Mouse (Mus musculus): ENCODE results near the gene Tmem110. TPM values are rescaled to one million over a fixed set of nuclear protein-coding genes. Genes with fewer than 3 reads are reported as not detected.

Tmem110 gene
- polyA plus RNA-seq, 1 experiment from 2014 or later: 19.6 TPM

- no peak overlapping the region for H3K4me3 ChIP-seq (ENCODE audit: low read length)
- WGBS: 91% methylated on average over 3 of the region's 3 CpGs
- no peak for ATAC-seq
- H3K9me3 ChIP-seq (ENCODE audit: control insufficient read depth, low read length): no peaks in the 10 kb centered on the region
- H3K27ac ChIP-seq (ENCODE audit: low read depth, low read length): no peak overlapping the region
- H3K4me2 ChIP-seq (ENCODE audit: low read length): no peak overlapping the region
- H3K27me3 ChIP-seq (replicated peaks; ENCODE audit: control insufficient read depth, insufficient read depth, low read length): no peaks in the 10 kb centered on the region
- no peak overlapping the region for H3K9ac ChIP-seq (ENCODE audit: low read depth, low read length)
- H3K36me3 ChIP-seq (ENCODE audit: control insufficient read depth, insufficient read depth, low read length): no peaks in the 10 kb centered on the region; the same call in 1 of the 2 replicates
- no peaks in the 10 kb centered on the region for H3K4me1 ChIP-seq (ENCODE audit: control insufficient read depth, insufficient read depth, low read depth, low read length)
Observed at GRCm38 (mm10) chr14:30881718-30882108, 56.3 kb downstream of the Tmem110 start.

- no peak overlapping the region for H3K4me2 ChIP-seq (ENCODE audit: low read length)
- 20% methylated on average over 3 of the region's 3 CpGs for WGBS
Observed at GRCm38 (mm10) chr14:30885298-30885697, 59.9 kb downstream of the Tmem110 start.

GRCm38 (mm10) chr14:30886204-30886603 is 60.8 kb downstream of the Tmem110 start, which contains the start of gene Itih4:
Gene Itih4, plus strand, starts transcription at chr14:30886476.
- Histone ChIP-seq H3K4me2 (ENCODE audit: low read length) (no peak within 1 kb of the TSS), H3K27me3 (replicated peaks; ENCODE audit: control insufficient read depth, insufficient read depth, low read length) (no peaks in the 10 kb centered on the region), H3K4me3 (ENCODE audit: low read length) (no peak within 1 kb of the TSS), H3K36me3 (ENCODE audit: control insufficient read depth, insufficient read depth, low read length) (no peaks in the 10 kb centered on the region), H3K27ac (ENCODE audit: low read depth, low read length) (no peak within 1 kb of the TSS), H3K9ac (ENCODE audit: low read depth, low read length) (no peak within 1 kb of the TSS), H3K9me3 (ENCODE audit: control insufficient read depth, low read length) (no peaks in the 10 kb centered on the region), H3K4me1 (ENCODE audit: control insufficient read depth, insufficient read depth, low read depth, low read length) (no peaks in the 10 kb centered on the region)
- no peak for ATAC-seq
- 90% methylated on average over 3 of the region's 3 CpGs for WGBS

More at GRCm38 (mm10) chr14:30885298-30885697, 59.9 kb downstream of the Tmem110 start:
- Histone ChIP-seq H3K27me3 (replicated peaks; ENCODE audit: control insufficient read depth, insufficient read depth, low read length) (no peaks in the 10 kb centered on the region), H3K27ac (ENCODE audit: low read depth, low read length) (no peak overlapping the region), H3K4me3 (ENCODE audit: low read length) (no peak overlapping the region), H3K36me3 (ENCODE audit: control insufficient read depth, insufficient read depth, low read length) (no peaks in the 10 kb centered on the region; the same call in 1 of the 2 replicates), H3K9me3 (ENCODE audit: control insufficient read depth, low read length) (no peaks in the 10 kb centered on the region), H3K9ac (ENCODE audit: low read depth, low read length) (no peak overlapping the region), H3K4me1 (ENCODE audit: control insufficient read depth, insufficient read depth, low read depth, low read length) (no peaks in the 10 kb centered on the region)
- ATAC-seq: no peak

GRCm38 (mm10) chr14:30888271-30888732 is 62.9 kb downstream of the Tmem110 start:
- Histone ChIP-seq H3K27ac (ENCODE audit: low read depth, low read length) (no peak overlapping the region), H3K4me2 (ENCODE audit: low read length) (no peak overlapping the region), H3K9me3 (ENCODE audit: control insufficient read depth, low read length) (no peaks in the 10 kb centered on the region), H3K4me3 (ENCODE audit: low read length) (no peak overlapping the region), H3K27me3 (replicated peaks; ENCODE audit: control insufficient read depth, insufficient read depth, low read length) (no peaks in the 10 kb centered on the region), H3K36me3 (ENCODE audit: control insufficient read depth, insufficient read depth, low read length) (no peaks in the 10 kb centered on the region), H3K4me1 (ENCODE audit: control insufficient read depth, insufficient read depth, low read depth, low read length) (no peaks in the 10 kb centered on the region), H3K9ac (ENCODE audit: low read depth, low read length) (no peak overlapping the region)
- WGBS: 20% methylated on average over 9 of the region's 9 CpGs
- ATAC-seq: no peak

GRCm38 (mm10) chr14:30899972-30900371 is 74.6 kb downstream of the Tmem110 start:
- H3K36me3 ChIP-seq (ENCODE audit: control insufficient read depth, insufficient read depth, low read length): no peaks in the 10 kb centered on the region
- H3K4me3 ChIP-seq (ENCODE audit: low read length): no peak overlapping the region
- H3K9me3 ChIP-seq (ENCODE audit: control insufficient read depth, low read length): no peaks in the 10 kb centered on the region
- H3K27ac ChIP-seq (ENCODE audit: low read depth, low read length): no peak overlapping the region
- no peaks in the 10 kb centered on the region for H3K27me3 ChIP-seq (replicated peaks; ENCODE audit: control insufficient read depth, insufficient read depth, low read length)
- no peak for ATAC-seq
- no peak overlapping the region for H3K4me2 ChIP-seq (ENCODE audit: low read length)
- WGBS: 11% methylated on average over 3 of the region's 3 CpGs
- H3K4me1 ChIP-seq (ENCODE audit: control insufficient read depth, insufficient read depth, low read depth, low read length): no peaks in the 10 kb centered on the region
- H3K9ac ChIP-seq (ENCODE audit: low read depth, low read length): no peak overlapping the region

GRCm38 (mm10) chr14:30902628-30903027 is 77.2 kb downstream of the Tmem110 start:
- H3K4me2 ChIP-seq (ENCODE audit: low read length): no peak overlapping the region
- no peak overlapping the region for H3K4me3 ChIP-seq (ENCODE audit: low read length)
- H3K27ac ChIP-seq (ENCODE audit: low read depth, low read length): no peak overlapping the region
- no peaks in the 10 kb centered on the region for H3K4me1 ChIP-seq (ENCODE audit: control insufficient read depth, insufficient read depth, low read depth, low read length)
- no peaks in the 10 kb centered on the region for H3K9me3 ChIP-seq (ENCODE audit: control insufficient read depth, low read length)
- H3K9ac ChIP-seq (ENCODE audit: low read depth, low read length): no peak overlapping the region
- no peaks in the 10 kb centered on the region for H3K27me3 ChIP-seq (replicated peaks; ENCODE audit: control insufficient read depth, insufficient read depth, low read length)
- 91% methylated on average over 5 of the region's 5 CpGs for WGBS
- H3K36me3 ChIP-seq (ENCODE audit: control insufficient read depth, insufficient read depth, low read length): no peaks in the 10 kb centered on the region
- ATAC-seq: no peak

- Histone ChIP-seq H3K9ac (ENCODE audit: low read depth, low read length) (no peak overlapping the region), H3K4me3 (ENCODE audit: low read length) (no peak overlapping the region), H3K4me1 (ENCODE audit: control insufficient read depth, insufficient read depth, low read depth, low read length) (no peaks in the 10 kb centered on the region), H3K27me3 (replicated peaks; ENCODE audit: control insufficient read depth, insufficient read depth, low read length) (no peaks in the 10 kb centered on the region), H3K9me3 (ENCODE audit: control insufficient read depth, low read length) (no peaks in the 10 kb centered on the region), H3K4me2 (ENCODE audit: low read length) (no peak overlapping the region), H3K27ac (ENCODE audit: low read depth, low read length) (no peak overlapping the region), H3K36me3 (ENCODE audit: control insufficient read depth, insufficient read depth, low read length) (no peaks in the 10 kb centered on the region)
- ATAC-seq: no peak
- WGBS: 75% methylated on average over 3 of the region's 3 CpGs
Observed at GRCm38 (mm10) chr14:30903036-30903435, 77.6 kb downstream of the Tmem110 start.

- 72% methylated on average over 8 of the region's 8 CpGs for WGBS
- no peak for ATAC-seq
- H3K36me3 ChIP-seq (ENCODE audit: control insufficient read depth, insufficient read depth, low read length): no peaks in the 10 kb centered on the region
- H3K27ac ChIP-seq (ENCODE audit: low read depth, low read length): no peak overlapping the region
- H3K9ac ChIP-seq (ENCODE audit: low read depth, low read length): no peak overlapping the region
- H3K9me3 ChIP-seq (ENCODE audit: control insufficient read depth, low read length): no peaks in the 10 kb centered on the region
- H3K27me3 ChIP-seq (replicated peaks; ENCODE audit: control insufficient read depth, insufficient read depth, low read length): no peaks in the 10 kb centered on the region
- H3K4me2 ChIP-seq (ENCODE audit: low read length): no peak overlapping the region
- no peaks in the 10 kb centered on the region for H3K4me1 ChIP-seq (ENCODE audit: control insufficient read depth, insufficient read depth, low read depth, low read length)
- H3K4me3 ChIP-seq (ENCODE audit: low read length): no peak overlapping the region
Observed at GRCm38 (mm10) chr14:30904307-30904706, 78.9 kb downstream of the Tmem110 start.

GRCm38 (mm10) chr14:30906001-30906400 is 80.6 kb downstream of the Tmem110 start:
- no peak overlapping the region for H3K4me3 ChIP-seq (ENCODE audit: low read length)
- no peak overlapping the region for H3K9ac ChIP-seq (ENCODE audit: low read depth, low read length)
- no peaks in the 10 kb centered on the region for H3K4me1 ChIP-seq (ENCODE audit: control insufficient read depth, insufficient read depth, low read depth, low read length)
- no peaks in the 10 kb centered on the region for H3K27me3 ChIP-seq (replicated peaks; ENCODE audit: control insufficient read depth, insufficient read depth, low read length)
- H3K9me3 ChIP-seq (ENCODE audit: control insufficient read depth, low read length): no peaks in the 10 kb centered on the region
- H3K36me3 ChIP-seq (ENCODE audit: control insufficient read depth, insufficient read depth, low read length): no peaks in the 10 kb centered on the region
- no peak for ATAC-seq
- H3K4me2 ChIP-seq (ENCODE audit: low read length): no peak overlapping the region
- H3K27ac ChIP-seq (ENCODE audit: low read depth, low read length): no peak overlapping the region
- WGBS: 88% methylated on average over 6 of the region's 6 CpGs

- no peak for ATAC-seq
- no peak overlapping the region for H3K9ac ChIP-seq (ENCODE audit: low read depth, low read length)
- H3K9me3 ChIP-seq (ENCODE audit: control insufficient read depth, low read length): no peaks in the 10 kb centered on the region
- no peaks in the 10 kb centered on the region for H3K4me1 ChIP-seq (ENCODE audit: control insufficient read depth, insufficient read depth, low read depth, low read length)
- 73% methylated on average over 3 of the region's 3 CpGs for WGBS
- H3K4me2 ChIP-seq (ENCODE audit: low read length): no peak overlapping the region
- H3K4me3 ChIP-seq (ENCODE audit: low read length): no peak overlapping the region
- no peaks in the 10 kb centered on the region for H3K27me3 ChIP-seq (replicated peaks; ENCODE audit: control insufficient read depth, insufficient read depth, low read length)
- no peaks in the 10 kb centered on the region for H3K36me3 ChIP-seq (ENCODE audit: control insufficient read depth, insufficient read depth, low read length)
- H3K27ac ChIP-seq (ENCODE audit: low read depth, low read length): no peak overlapping the region
Observed at GRCm38 (mm10) chr14:30907814-30908265, 82.5 kb downstream of the Tmem110 start.
